Comparison of ENCODE assay signal across 11 mouse cellular contexts in the genomic region with DNA sequence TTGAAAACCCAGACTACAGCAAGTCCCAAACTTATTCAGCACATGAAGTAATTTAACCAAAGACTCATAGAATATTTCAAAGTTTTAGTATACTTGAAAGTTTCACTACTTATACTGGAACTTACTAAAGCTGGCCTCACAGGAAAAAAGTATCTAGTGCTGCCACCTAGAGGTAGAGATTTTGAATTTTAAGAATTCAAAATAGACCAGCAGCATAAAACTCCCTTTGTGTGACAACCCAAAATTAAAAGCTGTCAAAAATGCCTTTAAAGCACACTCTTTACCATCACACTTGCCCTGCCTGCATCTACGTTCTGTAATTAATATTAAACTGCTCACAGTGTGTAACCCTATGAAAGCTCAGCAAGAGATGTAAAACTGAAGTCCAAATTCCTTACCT.
DNase-seq lines count a peak whose midpoint lies in the region; ATAC-seq and TF ChIP-seq lines count a peak whose summit lies in the region.
"Had no signal": no experiment of that assay in that cellular context is flagged by ENCODE, and none has a peak within 500 bp of the region (broad histone marks: within the 10 kb centered on the region; RNA-seq: fewer than 3 reads in every experiment).

No protein-coding gene starts in this region.

- no peaks in the 10 kb centered on the region for H3K36me3 ChIP-seq in hindbrain, postnatal 0 days (ENCODE audit: insufficient read depth, low read length)
- H3K36me3 ChIP-seq in hindbrain, embryonic 12.5 days = no peaks in the 10 kb centered on the region
- no peaks in the 10 kb centered on the region for H3K36me3 ChIP-seq in midbrain, postnatal 0 days (ENCODE audit: insufficient read depth, low read length)
- H3K36me3 ChIP-seq in midbrain, embryonic 10.5 days = no peaks in the 10 kb centered on the region
- no peaks in the 10 kb centered on the region for H3K36me3 ChIP-seq in stomach, postnatal 0 days (ENCODE audit: control insufficient read depth, insufficient read depth, low read length)
- H3K36me3 ChIP-seq: embryonic facial prominence, embryonic 13.5 days had no signal

- ATAC-seq in hindbrain, postnatal 0 days = no peak
- ATAC-seq in hindbrain, embryonic 12.5 days (ENCODE audit: low FRiP score) = no peak
- ATAC-seq in midbrain, postnatal 0 days (ENCODE audit: low FRiP score) = no peak
- no peak for ATAC-seq in stomach, postnatal 0 days (ENCODE audit: low FRiP score, low TSS enrichment)

- no peaks in the 10 kb centered on the region for H3K27me3 ChIP-seq in hindbrain, postnatal 0 days (ENCODE audit: insufficient read depth, low read length)
- H3K27me3 ChIP-seq in hindbrain, embryonic 12.5 days = no peaks in the 10 kb centered on the region
- no peaks in the 10 kb centered on the region for H3K27me3 ChIP-seq in midbrain, postnatal 0 days (ENCODE audit: insufficient read depth, low read length)
- no peaks in the 10 kb centered on the region for H3K27me3 ChIP-seq in midbrain, embryonic 10.5 days (ENCODE audit: low read depth, poor library complexity, severe bottlenecking)
- no peaks in the 10 kb centered on the region for H3K27me3 ChIP-seq in stomach, postnatal 0 days (ENCODE audit: control insufficient read depth, insufficient read depth, low read length)
- H3K27me3 ChIP-seq: embryonic facial prominence, embryonic 13.5 days had no signal

- TF ChIP-seq CTCF in hindbrain, postnatal 0 days (IDR thresholded peaks at IDR 0.05; ENCODE audit: low read depth) = peak; percentile 36
- peak; percentile 58 for TF ChIP-seq CTCF in midbrain, postnatal 0 days (IDR thresholded peaks at IDR 0.05)
- TF ChIP-seq CTCF in stomach, postnatal 0 days (IDR thresholded peaks at IDR 0.05; ENCODE audit: low read depth) = peak; percentile 59

- no peak overlapping the region for H3K9ac ChIP-seq in hindbrain, postnatal 0 days (replicated peaks; ENCODE audit: low read length)
- no peak overlapping the region for H3K9ac ChIP-seq in hindbrain, embryonic 12.5 days
- H3K9ac ChIP-seq in midbrain, postnatal 0 days (replicated peaks; ENCODE audit: low read length, poor library complexity, severe bottlenecking) = no peak overlapping the region
- H3K9ac ChIP-seq in stomach, postnatal 0 days (ENCODE audit: low read length) = no peak overlapping the region
- H3K9ac ChIP-seq: embryonic facial prominence, embryonic 13.5 days had no signal

- peak; percentile 51 for DNase-seq in hindbrain, postnatal 0 days (ENCODE audit: low spot score)
- peak; percentile 17 for DNase-seq in midbrain, postnatal 0 days (ENCODE audit: low spot score)
- DNase-seq in midbrain, embryonic 10.5 days (ENCODE audit: low spot score) = no peak
- peak; percentile 4 for DNase-seq in ZHBTc4 (ENCODE audit: low read depth, low spot score)
- DNase-seq in stomach, postnatal 0 days (ENCODE audit: low spot score) = no peak
- no peak for DNase-seq in adrenal gland, adult 2 months
- DNase-seq in adrenal gland, adult 18-20 months (ENCODE audit: low spot score in 2 of 2) = no peak
- DNase-seq: adrenal gland, postnatal 10 days; layer of hippocampus, postnatal 36 days had no signal

- no peak overlapping the region for H3K27ac ChIP-seq in hindbrain, postnatal 0 days
- no peak overlapping the region for H3K27ac ChIP-seq in hindbrain, embryonic 12.5 days
- no peak overlapping the region for H3K27ac ChIP-seq in midbrain, postnatal 0 days (ENCODE audit: low read depth, low read length)
- no peak overlapping the region for H3K27ac ChIP-seq in midbrain, embryonic 10.5 days (replicated peaks)
- H3K27ac ChIP-seq in stomach, postnatal 0 days (replicated peaks) = no peak overlapping the region
- H3K27ac ChIP-seq: embryonic facial prominence, embryonic 13.5 days had no signal

- no peak overlapping the region for H3K4me3 ChIP-seq in hindbrain, postnatal 0 days (ENCODE audit: low read length)
- no peak overlapping the region for H3K4me3 ChIP-seq in hindbrain, embryonic 12.5 days
- H3K4me3 ChIP-seq in midbrain, postnatal 0 days (ENCODE audit: low read depth, low read length) = no peak overlapping the region
- no peak overlapping the region for H3K4me3 ChIP-seq in midbrain, embryonic 10.5 days
- H3K4me3 ChIP-seq in stomach, postnatal 0 days (ENCODE audit: low read depth, low read length) = no peak overlapping the region
- H3K4me3 ChIP-seq: embryonic facial prominence, embryonic 13.5 days had no signal

- H3K4me1 ChIP-seq in hindbrain, postnatal 0 days (ENCODE audit: insufficient read depth, low read length) = no peaks in the 10 kb centered on the region
- H3K4me1 ChIP-seq in hindbrain, embryonic 12.5 days = no peaks in the 10 kb centered on the region
- H3K4me1 ChIP-seq in midbrain, postnatal 0 days (ENCODE audit: insufficient read depth, low read length) = no peaks in the 10 kb centered on the region
- H3K4me1 ChIP-seq in midbrain, embryonic 10.5 days = no peaks in the 10 kb centered on the region
- H3K4me1 ChIP-seq in stomach, postnatal 0 days (replicated peaks; ENCODE audit: control insufficient read depth, insufficient read depth) = no peaks in the 10 kb centered on the region
- H3K4me1 ChIP-seq: embryonic facial prominence, embryonic 13.5 days had no signal

- H3K4me2 ChIP-seq in hindbrain, postnatal 0 days (ENCODE audit: low read depth, low read length) = no peak overlapping the region
- H3K4me2 ChIP-seq in hindbrain, embryonic 12.5 days (replicated peaks) = no peak overlapping the region
- no peak overlapping the region for H3K4me2 ChIP-seq in midbrain, postnatal 0 days (ENCODE audit: low read depth, low read length, poor library complexity, severe bottlenecking)
- H3K4me2 ChIP-seq in stomach, postnatal 0 days (replicated peaks; ENCODE audit: low read depth) = no peak overlapping the region
- H3K4me2 ChIP-seq: embryonic facial prominence, embryonic 13.5 days had no signal

- WGBS in hindbrain, postnatal 0 days = 33% methylated on average over 1 of the region's 1 CpGs
- 49% methylated on average over 1 of the region's 1 CpGs for WGBS in hindbrain, embryonic 12.5 days
- WGBS in midbrain, postnatal 0 days = 49% methylated on average over 1 of the region's 1 CpGs
- WGBS in midbrain, embryonic 10.5 days = 53% methylated on average over 1 of the region's 1 CpGs
- 59% methylated on average over 1 of the region's 1 CpGs for WGBS in stomach, postnatal 0 days

- no peak for TF ChIP-seq EP300 in stomach, postnatal 0 days (optimal IDR thresholded peaks at IDR 0.05)

- H3K9me3 ChIP-seq in hindbrain, postnatal 0 days (ENCODE audit: low read length) = no peaks in the 10 kb centered on the region
- H3K9me3 ChIP-seq in hindbrain, embryonic 12.5 days (replicated peaks) = no peaks in the 10 kb centered on the region
- H3K9me3 ChIP-seq in midbrain, postnatal 0 days (ENCODE audit: low read length) = no peaks in the 10 kb centered on the region
- H3K9me3 ChIP-seq in midbrain, embryonic 10.5 days (replicated peaks) = no peaks in the 10 kb centered on the region
- no peaks in the 10 kb centered on the region for H3K9me3 ChIP-seq in stomach, postnatal 0 days (ENCODE audit: control insufficient read depth, low read length)
- H3K9me3 ChIP-seq: embryonic facial prominence, embryonic 13.5 days had no signal

Comparison
In these comparisons a context has a peak if more than half of its experiments do, and no peak if none do; other contexts are left out.
1. DNase-seq: peak in hindbrain, postnatal 0 days (single experiment), midbrain, postnatal 0 days (single experiment) and ZHBTc4 (single experiment); none in midbrain, embryonic 10.5 days (single experiment), stomach, postnatal 0 days (single experiment), adrenal gland, adult 2 months (single experiment) and adrenal gland, adult 18-20 months (0 of 2).
2. Peak in every context shown above with its lines, with median percentiles within 50 percentile points of each other: CTCF ChIP-seq.